19 mouse cellular contexts compared by ENCODE assay signal in genomic region chr13:95073445-95074172, GRCm38 (mm10).
A peak's percentile ranks its signal among the peaks of the same experiment; 100 is the strongest.
DNase-seq lines count a peak whose midpoint lies in the region; ATAC-seq and TF ChIP-seq lines count a peak whose summit lies in the region.
"Had no signal": no experiment of that assay in that cellular context is flagged by ENCODE, and none has a peak within 500 bp of the region (broad histone marks: within the 10 kb centered on the region; RNA-seq: fewer than 3 reads in every experiment).

No protein-coding gene starts in this region.

- H3K9ac ChIP-seq in hindbrain, embryonic 12.5 days = no peak overlapping the region
- no peak overlapping the region for H3K9ac ChIP-seq in neural tube, embryonic 12.5 days
- no peak overlapping the region for H3K9ac ChIP-seq in hindbrain, postnatal 0 days (replicated peaks; ENCODE audit: low read length)
- H3K9ac ChIP-seq in neural tube, embryonic 15.5 days (replicated peaks) = no peak overlapping the region
- H3K9ac ChIP-seq: forebrain, embryonic 15.5 days; liver, embryonic 15.5 days had no signal

- ATAC-seq in hindbrain, embryonic 12.5 days (ENCODE audit: low FRiP score) = no peak
- peak; percentile 25; the same call in 1 of the 2 replicates for ATAC-seq in neural tube, embryonic 12.5 days (ENCODE audit: low FRiP score, low read depth)
- peak; percentile 53; the same call in 1 of the 2 replicates for ATAC-seq in hindbrain, postnatal 0 days
- ATAC-seq in neural tube, embryonic 15.5 days (ENCODE audit: low FRiP score) = peak; percentile 41; the same call in 1 of the 2 replicates
- ATAC-seq: activated CD4-positive, CD25-positive, alpha-beta regulatory T cell, adult 4 months; forebrain, embryonic 15.5 days had no signal

- no peak overlapping the region for H3K4me3 ChIP-seq in hindbrain, embryonic 12.5 days
- no peak overlapping the region for H3K4me3 ChIP-seq in hindbrain, embryonic 10.5 days
- H3K4me3 ChIP-seq in neural tube, embryonic 12.5 days = no peak overlapping the region
- no peak overlapping the region for H3K4me3 ChIP-seq in hindbrain, postnatal 0 days (ENCODE audit: low read length)
- H3K4me3 ChIP-seq in neural tube, embryonic 15.5 days (replicated peaks) = no peak overlapping the region
- H3K4me3 ChIP-seq in cerebellum, adult 2 months (replicated peaks; ENCODE audit: insufficient read depth, low read depth, low read length) = no peak overlapping the region
- H3K4me3 ChIP-seq: forebrain, embryonic 15.5 days; gastrocnemius, adult 2 months; liver, embryonic 15.5 days; megakaryocyte, embryonic 14.5 days had no signal

- DNase-seq in hindbrain, embryonic 10.5 days (ENCODE audit: low spot score) = no peak
- DNase-seq in neural tube, embryonic 10.5 days (ENCODE audit: extremely low spot score, low spot score) = no peak
- DNase-seq in hindbrain, postnatal 0 days (ENCODE audit: low spot score) = no peak
- no peak for DNase-seq in T-cell, adult 2 months (ENCODE audit: low spot score)
- DNase-seq in cerebellum, adult 2 months = no peak
- DNase-seq: adrenal gland, postnatal 25 days; gastrocnemius, adult 2 months; kidney, adult 8-10 months; kidney, postnatal 25 days; lung, postnatal 10 days; right cerebral cortex, adult 18-20 months; thymus, postnatal 14 days had no signal

- no peak for TF ChIP-seq POLR2A in cerebellum, adult 2 months (IDR thresholded peaks at IDR 0.05; ENCODE audit: borderline replicate concordance, insufficient read depth, low read length)

- H3K27me3 ChIP-seq in hindbrain, embryonic 12.5 days = no peaks in the 10 kb centered on the region
- H3K27me3 ChIP-seq in hindbrain, embryonic 10.5 days (ENCODE audit: insufficient read depth, poor library complexity, severe bottlenecking) = no peaks in the 10 kb centered on the region
- H3K27me3 ChIP-seq in neural tube, embryonic 12.5 days (replicated peaks) = no peaks in the 10 kb centered on the region
- H3K27me3 ChIP-seq in hindbrain, postnatal 0 days (ENCODE audit: insufficient read depth, low read length) = no peaks in the 10 kb centered on the region
- H3K27me3 ChIP-seq in neural tube, embryonic 15.5 days (replicated peaks) = no peaks in the 10 kb centered on the region
- H3K27me3 ChIP-seq in cerebellum, adult 2 months (ENCODE audit: control insufficient read depth, insufficient read depth, low read length) = no peaks in the 10 kb centered on the region; the same call in 1 of the 2 replicates
- H3K27me3 ChIP-seq: forebrain, embryonic 15.5 days; liver, embryonic 15.5 days had no signal

- TF ChIP-seq CTCF in hindbrain, postnatal 0 days (IDR thresholded peaks at IDR 0.05; ENCODE audit: low read depth) = no peak
- no peak for TF ChIP-seq CTCF in cerebellum, adult 2 months (IDR thresholded peaks at IDR 0.05; ENCODE audit: borderline replicate concordance, insufficient read depth, low read depth, low read length)

- H3K4me2 ChIP-seq in hindbrain, embryonic 12.5 days (replicated peaks) = no peak overlapping the region
- H3K4me2 ChIP-seq in neural tube, embryonic 12.5 days (replicated peaks) = no peak overlapping the region
- H3K4me2 ChIP-seq in hindbrain, postnatal 0 days (ENCODE audit: low read depth, low read length) = no peak overlapping the region
- H3K4me2 ChIP-seq in neural tube, embryonic 15.5 days = no peak overlapping the region
- H3K4me2 ChIP-seq: forebrain, embryonic 15.5 days; liver, embryonic 15.5 days had no signal

- H3K27ac ChIP-seq in hindbrain, embryonic 12.5 days = peak overlapping the region; percentile 35
- no peak overlapping the region for H3K27ac ChIP-seq in hindbrain, embryonic 10.5 days
- no peak overlapping the region; the same call in 1 of the 2 replicates for H3K27ac ChIP-seq in neural tube, embryonic 12.5 days
- no peak overlapping the region for H3K27ac ChIP-seq in hindbrain, postnatal 0 days
- H3K27ac ChIP-seq in neural tube, embryonic 15.5 days (replicated peaks) = 0 out of 2 replicates have a peak overlapping the region, but pooled peaks have one; percentile 24
- no peak overlapping the region for H3K27ac ChIP-seq in cerebellum, adult 2 months (ENCODE audit: insufficient read depth, low read length)
- H3K27ac ChIP-seq: forebrain, embryonic 15.5 days; gastrocnemius, adult 2 months; liver, embryonic 15.5 days had no signal

- no peaks in the 10 kb centered on the region for H3K36me3 ChIP-seq in hindbrain, embryonic 12.5 days
- H3K36me3 ChIP-seq in hindbrain, embryonic 10.5 days = no peaks in the 10 kb centered on the region
- no peaks in the 10 kb centered on the region for H3K36me3 ChIP-seq in neural tube, embryonic 12.5 days
- no peaks in the 10 kb centered on the region for H3K36me3 ChIP-seq in hindbrain, postnatal 0 days (ENCODE audit: insufficient read depth, low read length)
- H3K36me3 ChIP-seq in neural tube, embryonic 15.5 days = no peaks in the 10 kb centered on the region
- H3K36me3 ChIP-seq: forebrain, embryonic 15.5 days; liver, embryonic 15.5 days had no signal

- H3K9me3 ChIP-seq in hindbrain, embryonic 12.5 days (replicated peaks) = no peaks in the 10 kb centered on the region
- H3K9me3 ChIP-seq in hindbrain, embryonic 10.5 days = no peaks in the 10 kb centered on the region
- no peaks in the 10 kb centered on the region for H3K9me3 ChIP-seq in neural tube, embryonic 12.5 days
- no peaks in the 10 kb centered on the region for H3K9me3 ChIP-seq in hindbrain, postnatal 0 days (ENCODE audit: low read length)
- H3K9me3 ChIP-seq in neural tube, embryonic 15.5 days (replicated peaks) = no peaks in the 10 kb centered on the region
- H3K9me3 ChIP-seq: forebrain, embryonic 15.5 days; liver, embryonic 15.5 days had no signal

- H3K4me1 ChIP-seq in hindbrain, embryonic 12.5 days = peaks cover 9% of the 10 kb centered on the region; the same call in 1 of the 2 replicates
- peaks cover 4% of the 10 kb centered on the region; the same call in 1 of the 2 replicates for H3K4me1 ChIP-seq in hindbrain, embryonic 10.5 days (replicated peaks)
- no peaks in the 10 kb centered on the region for H3K4me1 ChIP-seq in neural tube, embryonic 12.5 days
- H3K4me1 ChIP-seq in hindbrain, postnatal 0 days (ENCODE audit: insufficient read depth, low read length) = no peaks in the 10 kb centered on the region
- 0 out of 2 replicates have a peak, but pooled peaks cover 12% of the 10 kb centered on the region for H3K4me1 ChIP-seq in neural tube, embryonic 15.5 days
- H3K4me1 ChIP-seq in cerebellum, adult 2 months (ENCODE audit: control insufficient read depth, insufficient read depth, low read length) = no peaks in the 10 kb centered on the region
- H3K4me1 ChIP-seq: forebrain, embryonic 15.5 days; liver, embryonic 15.5 days had no signal

- 75% methylated on average over 8 of the region's 8 CpGs for WGBS in hindbrain, embryonic 12.5 days
- 80% methylated on average over 8 of the region's 8 CpGs for WGBS in hindbrain, embryonic 10.5 days
- WGBS in neural tube, embryonic 12.5 days = 64% methylated on average over 8 of the region's 8 CpGs
- 54% methylated on average over 8 of the region's 8 CpGs for WGBS in hindbrain, postnatal 0 days
- 45% methylated on average over 8 of the region's 8 CpGs for WGBS in neural tube, embryonic 15.5 days
- 65% methylated on average over 8 of the region's 8 CpGs for WGBS in cerebellum, adult 2 months

Comparison
In these comparisons a context has a peak if more than half of its experiments do, and no peak if none do; other contexts are left out.
1. H3K27ac ChIP-seq: peak in hindbrain, embryonic 12.5 days (single experiment) and neural tube, embryonic 15.5 days (single experiment); none in hindbrain, embryonic 10.5 days (single experiment), neural tube, embryonic 12.5 days (single experiment), hindbrain, postnatal 0 days (single experiment) and cerebellum, adult 2 months (single experiment).